ENCODE assay signal across 9 mouse cellular contexts in genomic region chr12:64829662-64830249, GRCm38 (mm10).
DNase-seq lines count a peak whose midpoint lies in the region; ATAC-seq lines count a peak whose summit lies in the region.
"Had no signal": no experiment of that assay in that cellular context is flagged by ENCODE, and none has a peak within 500 bp of the region (broad histone marks: within the 10 kb centered on the region; RNA-seq: fewer than 3 reads in every experiment).

No protein-coding gene starts in this region.

- H3K9me3 ChIP-seq in kidney, embryonic 15.5 days (replicated peaks), result no peaks in the 10 kb centered on the region

- H3K4me2 ChIP-seq in kidney, embryonic 15.5 days, result no peak overlapping the region

- no peaks in the 10 kb centered on the region for H3K4me1 ChIP-seq in kidney, embryonic 15.5 days

- H3K36me3 ChIP-seq in kidney, embryonic 15.5 days, result no peaks in the 10 kb centered on the region

- H3K27me3 ChIP-seq in kidney, embryonic 15.5 days, result no peaks in the 10 kb centered on the region

- H3K4me3 ChIP-seq in kidney, embryonic 15.5 days (replicated peaks), result no peak overlapping the region
- H3K4me3 ChIP-seq: myocyte had no signal

- no peak for DNase-seq in kidney, postnatal 10 days
- peak; percentile 73 for DNase-seq in ES-CJ7 (ENCODE audit: low read depth, low spot score)
- peak; percentile 23 for DNase-seq in c-Kit-positive CD71-negative TER-119-negative erythroid progenitor cells, embryonic 14.5 days (ENCODE audit: low read depth)
- DNase-seq in neural tube, embryonic 10.5 days (ENCODE audit: extremely low spot score, low spot score), result peak; percentile 21
- no peak for DNase-seq in spleen, adult 18-20 months
- no peak for DNase-seq in urinary bladder, adult 2 months (ENCODE audit: low spot score)

- WGBS in kidney, embryonic 15.5 days, result 5% methylated on average over 1 of the region's 1 CpGs

- H3K9ac ChIP-seq in kidney, embryonic 15.5 days, result no peak overlapping the region

- ATAC-seq in kidney, embryonic 15.5 days (replicated peaks; ENCODE audit: low FRiP score), result peak; percentile 79; the same call in 1 of the 2 replicates
- ATAC-seq in inflammation-experienced regulatory T-cells, adult 6 months, result peak; percentile 58

- no peak overlapping the region for H3K27ac ChIP-seq in kidney, embryonic 15.5 days

Comparison
In these comparisons a context has a peak if more than half of its experiments do, and no peak if none do; other contexts are left out.
1. DNase-seq: peak in ES-CJ7 (single experiment), c-Kit-positive CD71-negative TER-119-negative erythroid progenitor cells, embryonic 14.5 days (single experiment) and neural tube, embryonic 10.5 days (single experiment); none in kidney, postnatal 10 days (single experiment), spleen, adult 18-20 months (0 of 2) and urinary bladder, adult 2 months (single experiment).